Mouse (Mus musculus): ENCODE data around the gene Cacng4. TPM values are rescaled to one million over a fixed set of nuclear protein-coding genes. Genes with fewer than 3 reads are reported as not detected.
A peak's percentile ranks its signal among the peaks of the same experiment; 100 is the strongest.

The Cacng4 gene
- polyA plus RNA-seq (2014; fragmentation: Nextera tagmentation; extraction: Ambion mirVana) = 2.2 and 2.3 TPM in 2 replicates

- no peaks in the 10 kb centered on the region for H3K9me3 ChIP-seq (ENCODE audit: low read depth, low read length)
- TF ChIP-seq CTCF (IDR thresholded peaks at IDR 0.05; ENCODE audit: low read depth) = no peak
- DNase-seq = peak; percentile 69
- peak within 1 kb of the TSS; percentile 48 for H3K9ac ChIP-seq
- peak within 1 kb of the TSS; percentile 30; the same call in 1 of the 2 replicates for H3K27ac ChIP-seq (ENCODE audit: low read depth)
- H3K36me3 ChIP-seq (ENCODE audit: insufficient read depth) = no peaks in the 10 kb centered on the region
- H3K4me1 ChIP-seq (ENCODE audit: insufficient read depth) = 0 out of 2 replicates have a peak, but pooled peaks cover 10% of the 10 kb centered on the region
- peak within 1 kb of the TSS; percentile 99 for H3K4me2 ChIP-seq
- WGBS = 1% methylated on average over 45 of the region's 73 CpGs
- peak; percentile 52 for ATAC-seq (ENCODE audit: insufficient read depth)
- H3K27me3 ChIP-seq (ENCODE audit: insufficient read depth, low read length) = peaks cover 43% of the 10 kb centered on the region
- H3K4me3 ChIP-seq (ENCODE audit: low read depth, low read length) = peak within 1 kb of the TSS; percentile 60
These were observed at the start of gene Cacng4 for GRCm38 (mm10) chr11:107794547-107795269. Gene Cacng4 (minus strand): TSS chr11:107794557.

DNA sequence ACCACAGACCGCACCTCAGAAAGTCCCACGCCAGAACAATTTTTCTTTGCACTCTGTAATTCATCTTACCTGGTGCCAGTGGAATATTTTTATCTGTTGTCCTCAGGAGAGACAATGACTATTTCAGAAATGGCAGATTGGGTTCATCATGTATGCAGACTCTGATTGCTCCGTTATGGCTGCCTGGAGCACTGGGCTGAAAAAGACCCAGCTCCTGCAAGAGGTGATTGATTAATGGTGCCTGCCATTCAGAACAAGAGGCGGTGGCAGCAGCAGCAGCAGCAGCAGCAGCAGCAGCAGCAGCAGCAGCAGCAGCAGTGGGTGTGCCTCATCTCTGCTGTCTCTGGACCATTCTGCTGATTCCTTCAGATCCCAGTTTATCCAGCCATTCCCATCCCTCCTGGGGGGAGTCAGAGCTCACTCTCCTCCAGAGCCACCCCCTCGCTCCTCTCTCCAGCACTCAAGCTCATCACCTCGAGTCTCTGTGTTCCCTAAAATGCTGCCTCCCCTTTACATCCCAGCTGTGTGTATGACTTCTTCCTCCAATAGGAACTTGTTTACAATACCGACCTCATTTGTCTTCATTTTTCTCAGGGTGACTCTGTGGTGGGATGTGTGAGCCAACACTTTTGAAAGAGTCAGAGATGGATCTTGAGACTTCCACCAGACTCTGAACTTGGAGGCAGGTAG lies 39.1 kb upstream of the Cacng4 start:
- ATAC-seq (ENCODE audit: insufficient read depth) (no peak), DNase-seq (no peak)
- H3K27ac ChIP-seq (ENCODE audit: low read depth) = no peak overlapping the region
- no peaks in the 10 kb centered on the region for H3K9me3 ChIP-seq (ENCODE audit: low read depth, low read length)
- WGBS = 52% methylated on average over 7 of the region's 7 CpGs
- H3K36me3 ChIP-seq (ENCODE audit: insufficient read depth) = no peaks in the 10 kb centered on the region
- H3K4me2 ChIP-seq = no peak overlapping the region
- H3K4me1 ChIP-seq (ENCODE audit: insufficient read depth) = no peaks in the 10 kb centered on the region
- no peak overlapping the region for H3K4me3 ChIP-seq (ENCODE audit: low read depth, low read length)
- no peak overlapping the region for H3K9ac ChIP-seq
- no peaks in the 10 kb centered on the region for H3K27me3 ChIP-seq (ENCODE audit: insufficient read depth, low read length)
- no peak for TF ChIP-seq CTCF (IDR thresholded peaks at IDR 0.05; ENCODE audit: low read depth)

DNA sequence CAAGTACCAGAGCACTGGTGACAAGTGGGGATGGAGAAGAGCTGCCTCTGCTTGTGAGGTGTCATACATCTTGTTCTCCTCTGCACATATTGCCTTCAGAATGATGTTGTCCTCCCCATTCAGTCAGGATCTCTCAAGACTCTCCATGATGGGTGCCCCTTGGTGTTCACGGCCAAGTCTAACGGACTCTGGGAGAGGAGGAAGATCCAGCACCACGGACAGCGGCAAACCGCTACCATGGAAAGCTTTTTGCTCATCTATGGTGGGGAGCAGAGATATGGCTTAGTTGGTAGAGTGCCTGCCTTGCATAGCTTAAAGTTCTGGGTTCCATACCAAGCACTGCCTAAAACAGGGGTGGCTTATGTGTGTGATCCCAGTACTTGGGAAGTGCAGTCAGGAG lies 22.8 kb upstream of the Cacng4 start:
- no peak for ATAC-seq (ENCODE audit: insufficient read depth)
- 41% methylated on average over 5 of the region's 5 CpGs for WGBS
- Histone ChIP-seq H3K4me1 (ENCODE audit: insufficient read depth) (no peaks in the 10 kb centered on the region), H3K9ac (no peak overlapping the region), H3K36me3 (ENCODE audit: insufficient read depth) (no peaks in the 10 kb centered on the region), H3K9me3 (ENCODE audit: low read depth, low read length) (no peaks in the 10 kb centered on the region), H3K4me3 (ENCODE audit: low read depth, low read length) (no peak overlapping the region), H3K27me3 (ENCODE audit: insufficient read depth, low read length) (no peaks in the 10 kb centered on the region), H3K27ac (ENCODE audit: low read depth) (no peak overlapping the region), H3K4me2 (no peak overlapping the region)
- no peak for TF ChIP-seq CTCF (IDR thresholded peaks at IDR 0.05; ENCODE audit: low read depth)
- peak; percentile 84 for DNase-seq

GRCm38 (mm10) chr11:107812941-107813648 lies 18.7 kb upstream of the Cacng4 start:
- WGBS = 27% methylated on average over 21 of the region's 21 CpGs
- Histone ChIP-seq H3K4me2 (no peak overlapping the region), H3K9ac (no peak overlapping the region), H3K27me3 (ENCODE audit: insufficient read depth, low read length) (no peaks in the 10 kb centered on the region), H3K9me3 (ENCODE audit: low read depth, low read length) (no peaks in the 10 kb centered on the region), H3K4me1 (ENCODE audit: insufficient read depth) (no peaks in the 10 kb centered on the region), H3K27ac (ENCODE audit: low read depth) (no peak overlapping the region), H3K36me3 (ENCODE audit: insufficient read depth) (no peaks in the 10 kb centered on the region), H3K4me3 (ENCODE audit: low read depth, low read length) (no peak overlapping the region)
- DNase-seq = peak; percentile 13
- no peak for TF ChIP-seq CTCF (IDR thresholded peaks at IDR 0.05; ENCODE audit: low read depth)
- ATAC-seq (ENCODE audit: insufficient read depth) = no peak

GRCm38 (mm10) chr11:107812429-107812828 lies 18.1 kb upstream of the Cacng4 start:
- DNase-seq (no peak), ATAC-seq (ENCODE audit: insufficient read depth) (no peak)
- no peaks in the 10 kb centered on the region for H3K27me3 ChIP-seq (ENCODE audit: insufficient read depth, low read length)
- H3K9ac ChIP-seq = no peak overlapping the region
- H3K4me2 ChIP-seq = no peak overlapping the region
- 57% methylated on average over 4 of the region's 4 CpGs for WGBS
- H3K36me3 ChIP-seq (ENCODE audit: insufficient read depth) = no peaks in the 10 kb centered on the region
- no peak overlapping the region for H3K27ac ChIP-seq (ENCODE audit: low read depth)
- no peak for TF ChIP-seq CTCF (IDR thresholded peaks at IDR 0.05; ENCODE audit: low read depth)
- no peaks in the 10 kb centered on the region for H3K9me3 ChIP-seq (ENCODE audit: low read depth, low read length)
- no peaks in the 10 kb centered on the region for H3K4me1 ChIP-seq (ENCODE audit: insufficient read depth)
- H3K4me3 ChIP-seq (ENCODE audit: low read depth, low read length) = no peak overlapping the region

- H3K27ac ChIP-seq (ENCODE audit: low read depth) = no peak overlapping the region
- no peak overlapping the region for H3K9ac ChIP-seq
- H3K9me3 ChIP-seq (ENCODE audit: low read depth, low read length) = no peaks in the 10 kb centered on the region
- no peak overlapping the region for H3K4me2 ChIP-seq
- DNase-seq (peak; percentile 20), ATAC-seq (ENCODE audit: insufficient read depth) (no peak)
- no peaks in the 10 kb centered on the region for H3K27me3 ChIP-seq (ENCODE audit: insufficient read depth, low read length)
- no peaks in the 10 kb centered on the region for H3K4me1 ChIP-seq (ENCODE audit: insufficient read depth)
- no peaks in the 10 kb centered on the region for H3K36me3 ChIP-seq (ENCODE audit: insufficient read depth)
- TF ChIP-seq CTCF (IDR thresholded peaks at IDR 0.05; ENCODE audit: low read depth) = peak; percentile 48
- 69% methylated on average over 8 of the region's 8 CpGs for WGBS
- no peak overlapping the region for H3K4me3 ChIP-seq (ENCODE audit: low read depth, low read length)
These were observed 14.2 kb upstream of the Cacng4 start for GRCm38 (mm10) chr11:107808508-107808907.

DNA sequence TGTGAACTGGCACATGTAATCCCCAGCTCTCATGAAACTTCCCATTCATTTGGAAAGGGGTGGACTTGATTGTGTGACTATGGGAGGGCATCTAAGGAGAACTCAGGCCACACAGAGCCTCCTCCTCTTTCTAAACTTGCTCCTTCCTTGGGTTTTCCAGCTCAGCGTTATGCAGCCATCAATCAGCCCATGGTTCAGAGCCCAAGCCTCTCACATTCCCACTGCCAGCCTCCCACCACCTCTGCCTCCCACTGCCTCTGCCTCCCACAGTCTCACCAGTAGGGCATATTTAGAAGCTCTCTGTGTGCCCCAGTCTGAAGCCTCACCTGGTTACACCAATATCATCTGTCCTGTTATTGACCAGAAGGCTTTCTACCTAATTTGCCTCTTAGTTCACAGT lies 11.7 kb upstream of the Cacng4 start:
- Histone ChIP-seq H3K9ac (no peak overlapping the region), H3K27me3 (ENCODE audit: insufficient read depth, low read length) (no peaks in the 10 kb centered on the region), H3K4me1 (ENCODE audit: insufficient read depth) (no peaks in the 10 kb centered on the region), H3K4me3 (ENCODE audit: low read depth, low read length) (no peak overlapping the region), H3K36me3 (ENCODE audit: insufficient read depth) (no peaks in the 10 kb centered on the region), H3K27ac (ENCODE audit: low read depth) (no peak overlapping the region), H3K9me3 (ENCODE audit: low read depth, low read length) (no peaks in the 10 kb centered on the region), H3K4me2 (no peak overlapping the region)
- DNase-seq = no peak
- 73% methylated on average over 1 of the region's 1 CpGs for WGBS
- no peak for TF ChIP-seq CTCF (IDR thresholded peaks at IDR 0.05; ENCODE audit: low read depth)
- ATAC-seq (ENCODE audit: insufficient read depth) = no peak

Data from lung, embryonic 14.5 days (tissue).